Mouse (Mus musculus) heart, embryonic 10.5 days (tissue): ENCODE measurements around the gene Ccnk. TPM values are rescaled to one million over a fixed set of nuclear protein-coding genes. Genes with fewer than 3 reads are reported as not detected.

Experiments
- DNase-seq: peaks from one replicate; pipeline ENCODE4 v3.0.0-alpha.2; 2017; ENCODE audit warnings: low spot score
- H3K27ac ChIP-seq: fragments of 300-500 bp; sonication (generic); 2 replicates; pipeline ENCODE4 v1.5.1; 2016; ENCODE audit warnings: mild to moderate bottlenecking
- H3K27me3 ChIP-seq: fragments of 300-500 bp; sonication (generic); 2 replicates; pipeline ENCODE4 v1.6.1; 2016; ENCODE audit warnings: mild to moderate bottlenecking; ENCODE audit not compliant: poor library complexity, insufficient read depth, severe bottlenecking
- H3K36me3 ChIP-seq: fragments of 300-500 bp; sonication (generic); 2 replicates; pipeline ENCODE4 v1.6.1; 2016; ENCODE audit warnings: mild to moderate bottlenecking, moderate library complexity
- H3K4me1 ChIP-seq: fragments of 300-500 bp; sonication (generic); 2 replicates; pipeline ENCODE4 v1.6.1; 2016; ENCODE audit warnings: mild to moderate bottlenecking
- H3K4me3 ChIP-seq: fragments of 300-500 bp; sonication (generic); 2 replicates; pipeline ENCODE4 v1.5.1; 2016; ENCODE audit warnings: mild to moderate bottlenecking, moderate library complexity
- H3K9me3 ChIP-seq: fragments of 300-500 bp; sonication (generic); 2 replicates; pipeline ENCODE4 v1.6.1; 2016; ENCODE audit warnings: mild to moderate bottlenecking, moderate library complexity
- WGBS: fragments of 180-500 bp; shearing (Covaris S2); methylation state at CpG from one replicate; pipeline ENCODE4 v1.1.7; 2016; 5-methylcytosine and 5-hydroxymethylcytosine counted together
- polyA plus RNA-seq: library from polyadenylated mRNA; unstranded; fragments of >200 nt; fragmentation: Nextera tagmentation; extraction: Ambion mirVana; gene quantifications from 2 replicates; pipeline ENCODE4 v1.2.1, GENCODE M21; 2016

The Ccnk gene
- polyA plus RNA-seq, 1 experiment from 2014 or later = 3.6 TPM

GRCm38 (mm10) chr12:108231901-108232300 lies 52.5 kb downstream of the Ccnk start:
- H3K36me3 ChIP-seq = no peaks in the 10 kb centered on the region
- peaks cover 91% of the 10 kb centered on the region for H3K4me1 ChIP-seq
- no peaks in the 10 kb centered on the region for H3K27me3 ChIP-seq
- DNase-seq = no peak
- H3K9me3 ChIP-seq = no peaks in the 10 kb centered on the region
- H3K4me3 ChIP-seq = no peak overlapping the region
- 60% methylated on average over 9 of the region's 9 CpGs for WGBS
- H3K27ac ChIP-seq = no peak overlapping the region

GRCm38 (mm10) chr12:108233736-108234135 lies 54.4 kb downstream of the Ccnk start:
- 78% methylated on average over 6 of the region's 6 CpGs for WGBS
- no peaks in the 10 kb centered on the region for H3K27me3 ChIP-seq
- H3K27ac ChIP-seq = 0 out of 2 replicates have a peak overlapping the region, but pooled peaks have one; percentile 43
- H3K9me3 ChIP-seq = no peaks in the 10 kb centered on the region
- H3K36me3 ChIP-seq = no peaks in the 10 kb centered on the region
- no peak for DNase-seq
- H3K4me1 ChIP-seq = peaks cover 93% of the 10 kb centered on the region
- H3K4me3 ChIP-seq = no peak overlapping the region

DNA sequence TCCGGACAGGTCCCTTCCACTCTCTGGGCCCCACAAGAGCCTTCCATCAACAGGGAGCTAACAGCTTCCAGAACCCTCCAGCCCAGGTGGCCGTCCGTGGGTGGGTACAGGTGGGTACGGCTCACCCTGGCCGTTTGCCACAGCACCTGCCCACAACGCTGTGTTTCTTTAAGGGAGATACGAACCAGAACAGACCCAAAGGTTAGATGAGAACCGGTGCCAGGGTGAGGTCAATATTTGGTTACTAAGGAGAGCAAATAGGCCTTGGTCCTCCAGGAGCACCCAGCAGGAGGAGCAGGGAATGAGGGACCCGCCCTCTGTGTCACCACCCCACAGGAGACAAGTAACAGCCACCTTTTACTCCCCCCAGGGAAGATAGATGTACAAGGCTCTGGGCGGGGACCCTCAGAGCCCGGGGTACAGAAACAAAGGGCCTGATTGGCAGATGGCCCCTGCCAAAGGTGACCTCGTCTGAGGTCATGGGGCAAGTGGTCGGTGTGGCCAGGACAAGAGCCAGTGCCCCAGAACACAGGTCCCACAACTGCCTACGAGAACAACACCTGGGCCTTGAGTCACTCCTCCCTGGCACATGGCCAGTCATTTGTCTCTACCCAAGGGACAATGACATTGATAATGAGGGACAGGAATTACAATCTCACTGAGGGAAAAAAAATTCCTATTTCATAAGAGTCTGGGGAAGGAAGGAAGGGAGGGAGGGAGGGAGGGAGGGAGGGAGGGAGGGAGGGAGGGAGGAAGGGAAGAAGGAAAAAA lies 55.6 kb downstream of the Ccnk start:
- H3K27ac ChIP-seq = peak overlapping the region; percentile 43
- H3K9me3 ChIP-seq = no peaks in the 10 kb centered on the region
- no peak for DNase-seq
- no peaks in the 10 kb centered on the region for H3K36me3 ChIP-seq
- H3K4me3 ChIP-seq = no peak overlapping the region
- no peaks in the 10 kb centered on the region for H3K27me3 ChIP-seq
- peaks cover 93% of the 10 kb centered on the region for H3K4me1 ChIP-seq
- WGBS = 53% methylated on average over 14 of the region's 14 CpGs

- Histone ChIP-seq H3K27ac (peak overlapping the region; percentile 59; the same call in 1 of the 2 replicates), H3K4me1 (peaks cover 98% of the 10 kb centered on the region)
- WGBS = 74% methylated on average over 18 of the region's 18 CpGs
These were observed 56.7 kb downstream of the Ccnk start for GRCm38 (mm10) chr12:108235976-108236555.

DNA sequence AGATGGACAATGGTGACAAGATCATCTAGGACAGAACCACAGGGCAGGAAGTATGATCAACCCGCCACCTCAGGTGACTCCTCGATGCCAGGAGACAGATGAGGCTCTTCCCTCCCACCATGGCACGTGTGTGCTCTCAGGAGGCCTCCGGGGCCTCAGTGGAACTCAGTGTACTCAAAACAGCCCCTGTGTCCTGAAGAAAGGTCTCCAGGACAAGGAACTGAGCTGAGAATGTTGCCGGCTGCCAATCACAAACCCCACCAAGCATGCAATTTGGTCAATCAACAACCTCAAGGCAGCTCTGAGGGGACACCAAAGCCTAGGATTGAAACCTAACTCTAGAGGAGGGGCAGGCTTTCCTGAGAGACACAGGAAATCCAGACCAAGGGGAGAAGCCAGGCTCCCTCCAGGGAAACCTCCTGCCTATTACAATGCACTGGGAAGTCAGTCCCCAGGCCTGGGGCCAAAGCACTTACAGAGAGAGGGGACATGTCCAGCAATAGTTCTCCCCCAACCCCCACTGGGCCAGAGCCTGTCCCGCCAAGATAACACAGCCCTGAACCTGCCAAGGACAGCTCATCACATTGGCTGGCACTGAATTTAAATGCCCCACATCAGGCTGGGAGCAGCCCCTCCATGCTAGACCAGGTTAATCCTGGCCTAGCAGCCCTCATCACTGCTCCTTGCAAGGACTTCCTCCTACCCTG lies 58.1 kb downstream of the Ccnk start:
- H3K9me3 ChIP-seq = no peaks in the 10 kb centered on the region
- WGBS = 59% methylated on average over 6 of the region's 6 CpGs
- peak overlapping the region; percentile 66 for H3K27ac ChIP-seq
- no peak for DNase-seq
- H3K4me3 ChIP-seq = no peak overlapping the region
- no peaks in the 10 kb centered on the region for H3K36me3 ChIP-seq
- no peaks in the 10 kb centered on the region for H3K27me3 ChIP-seq
- H3K4me1 ChIP-seq = peaks cover 100% of the 10 kb centered on the region

More at GRCm38 (mm10) chr12:108235976-108236555, 56.7 kb downstream of the Ccnk start:
- H3K9me3 ChIP-seq = no peaks in the 10 kb centered on the region
- no peaks in the 10 kb centered on the region for H3K27me3 ChIP-seq
- H3K4me3 ChIP-seq = no peak overlapping the region
- no peaks in the 10 kb centered on the region for H3K36me3 ChIP-seq
- no peak for DNase-seq

GRCm38 (mm10) chr12:108238395-108239035 lies 59.1 kb downstream of the Ccnk start:
- Histone ChIP-seq H3K27me3 (no peaks in the 10 kb centered on the region), H3K27ac (peak overlapping the region; percentile 66; the same call in 1 of the 2 replicates), H3K4me1 (peaks cover 100% of the 10 kb centered on the region), H3K36me3 (no peaks in the 10 kb centered on the region), H3K4me3 (no peak overlapping the region), H3K9me3 (no peaks in the 10 kb centered on the region)
- 71% methylated on average over 17 of the region's 17 CpGs for WGBS
- no peak for DNase-seq

DNA sequence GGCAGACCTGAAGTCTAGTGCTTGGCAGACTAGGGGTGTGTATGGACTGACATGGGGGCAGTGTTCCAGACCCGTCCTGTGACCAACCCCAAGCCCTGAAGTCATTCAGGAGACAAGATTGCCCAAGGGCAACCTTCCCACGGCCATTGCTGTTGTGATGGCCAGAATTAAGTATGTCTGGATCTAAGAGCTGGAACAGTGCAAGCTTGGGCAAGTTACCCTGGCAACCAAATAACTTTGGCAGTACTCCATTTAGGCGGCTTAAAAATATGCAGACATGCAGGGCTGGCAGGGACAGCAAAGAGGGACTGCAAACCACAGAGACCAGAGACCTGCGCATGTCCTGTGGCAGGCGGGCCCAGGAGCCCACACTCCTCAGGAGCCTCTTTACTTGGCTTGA lies 60.1 kb downstream of the Ccnk start:
- no peak for DNase-seq
- Histone ChIP-seq H3K36me3 (no peaks in the 10 kb centered on the region), H3K4me3 (no peak overlapping the region), H3K4me1 (peaks cover 100% of the 10 kb centered on the region), H3K27ac (peak overlapping the region; percentile 66; the same call in 1 of the 2 replicates), H3K27me3 (no peaks in the 10 kb centered on the region), H3K9me3 (no peaks in the 10 kb centered on the region)
- 66% methylated on average over 5 of the region's 5 CpGs for whole genome bisulfite sequencing

DNA sequence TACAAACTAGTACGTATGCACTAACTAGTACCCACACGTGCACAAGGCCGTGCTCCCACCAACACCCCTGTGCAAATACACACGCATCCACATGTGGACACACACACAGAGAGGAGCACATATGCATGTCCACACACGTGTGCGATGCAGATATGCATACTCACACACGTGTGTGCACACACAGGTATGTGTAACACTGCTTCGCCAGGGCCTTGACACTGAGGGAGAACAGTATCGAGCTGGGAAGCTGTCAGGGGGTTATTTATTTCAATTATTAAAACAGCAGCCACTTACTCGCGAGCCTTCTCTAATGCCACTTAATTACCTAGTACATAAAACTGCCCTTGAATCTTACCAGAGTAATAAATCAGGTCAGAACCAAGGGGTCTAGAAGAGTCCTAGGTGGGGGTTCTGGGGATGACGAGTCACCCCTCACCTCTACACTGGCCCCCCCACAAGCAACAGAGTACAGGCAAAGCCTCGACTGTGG lies 61.1 kb downstream of the Ccnk start:
- 85% methylated on average over 13 of the region's 13 CpGs for WGBS
- Histone ChIP-seq H3K9me3 (no peaks in the 10 kb centered on the region), H3K27me3 (no peaks in the 10 kb centered on the region), H3K27ac (peak overlapping the region; percentile 78), H3K4me3 (no peak overlapping the region), H3K36me3 (no peaks in the 10 kb centered on the region), H3K4me1 (peaks cover 100% of the 10 kb centered on the region)
- DNase-seq = no peak

GRCm38 (mm10) chr12:108240953-108241588 lies 61.7 kb downstream of the Ccnk start:
- no peak for DNase-seq
- Histone ChIP-seq H3K9me3 (no peaks in the 10 kb centered on the region), H3K4me1 (peaks cover 100% of the 10 kb centered on the region), H3K27ac (peak overlapping the region; percentile 78), H3K4me3 (no peak overlapping the region), H3K27me3 (no peaks in the 10 kb centered on the region), H3K36me3 (no peaks in the 10 kb centered on the region)
- 58% methylated on average over 21 of the region's 21 CpGs for WGBS

DNA sequence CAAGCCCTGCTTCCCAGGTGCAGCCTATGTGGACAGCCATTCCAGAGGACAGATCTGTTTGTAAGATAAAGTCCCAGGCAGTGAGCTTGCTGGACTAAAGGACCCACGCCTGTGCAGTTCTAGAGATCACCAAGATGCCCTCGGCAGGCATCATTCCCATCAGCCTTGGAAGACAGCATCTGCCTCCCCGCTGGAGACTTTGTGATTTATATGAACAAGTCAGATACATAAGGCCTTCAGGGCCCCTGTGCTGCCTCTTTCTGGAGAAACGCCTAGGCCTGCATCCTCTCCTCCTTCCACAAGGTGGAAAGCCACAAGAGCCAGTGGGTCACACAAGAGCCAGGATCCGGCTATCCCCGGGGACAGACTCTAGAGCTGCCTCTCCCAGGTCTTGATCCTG lies 62.2 kb downstream of the Ccnk start:
- peaks cover 100% of the 10 kb centered on the region for H3K4me1 ChIP-seq
- H3K36me3 ChIP-seq = no peaks in the 10 kb centered on the region
- H3K4me3 ChIP-seq = no peak overlapping the region
- 53% methylated on average over 6 of the region's 6 CpGs for WGBS
- peak overlapping the region; percentile 78 for H3K27ac ChIP-seq
- no peak for DNase-seq
- H3K9me3 ChIP-seq = no peaks in the 10 kb centered on the region
- H3K27me3 ChIP-seq = no peaks in the 10 kb centered on the region

GRCm38 (mm10) chr12:108242243-108242745 lies 62.9 kb downstream of the Ccnk start:
- WGBS = 88% methylated on average over 20 of the region's 20 CpGs
- DNase-seq = no peak
- H3K27me3 ChIP-seq = no peaks in the 10 kb centered on the region
- peak overlapping the region; percentile 78 for H3K27ac ChIP-seq
- H3K36me3 ChIP-seq = no peaks in the 10 kb centered on the region
- H3K4me3 ChIP-seq = no peak overlapping the region
- H3K9me3 ChIP-seq = no peaks in the 10 kb centered on the region
- H3K4me1 ChIP-seq = peaks cover 100% of the 10 kb centered on the region

DNA sequence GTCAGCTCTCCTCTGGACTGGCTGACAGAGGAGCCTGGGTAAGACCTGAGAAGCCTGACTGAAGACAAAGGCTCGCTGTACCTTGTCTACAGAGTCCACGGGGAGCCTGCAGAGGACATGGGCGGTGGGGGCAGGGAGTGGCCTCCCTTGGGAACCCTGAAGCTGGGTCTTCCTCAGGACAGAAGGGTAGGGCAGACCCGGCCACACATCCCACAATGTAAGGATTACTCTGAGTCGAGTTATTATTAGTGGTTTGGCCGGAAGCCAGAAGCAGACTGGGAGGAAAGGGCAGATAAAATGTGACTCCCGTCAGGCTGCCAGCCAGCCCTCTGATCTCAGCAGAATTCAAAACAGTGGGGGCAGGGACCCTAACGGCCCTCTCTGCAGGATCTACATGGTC lies 65.4 kb downstream of the Ccnk start:
- peak overlapping the region; percentile 36 for H3K4me3 ChIP-seq
- H3K27ac ChIP-seq = peak overlapping the region; percentile 92
- H3K36me3 ChIP-seq = no peaks in the 10 kb centered on the region
- no peaks in the 10 kb centered on the region for H3K27me3 ChIP-seq
- WGBS = 2% methylated on average over 8 of the region's 8 CpGs
- peaks cover 98% of the 10 kb centered on the region for H3K4me1 ChIP-seq
- peak; percentile 90 for DNase-seq
- no peaks in the 10 kb centered on the region for H3K9me3 ChIP-seq
